Mouse (Mus musculus) heart, adult 9 months (tissue): Measurements from ENCODE around the gene Cab39.
A peak's percentile ranks its signal among the peaks of the same experiment; 100 is the strongest.
"Not testable (repeated sequence)": the region's sequence is repeated elsewhere in the genome, so short reads cannot be mapped to it uniquely, and the experiment has no call there.

ENCODE experiments used
- DNase-seq, 2 experiments: peaks; one replicate each; pipeline ENCODE4 v3.0.0; 2022; ENCODE audit warnings: low spot score in 2 of 2

The Cab39 gene

GRCm38 (mm10) chr1:85790565-85790964 is 2.7 kb upstream of the Cab39 start:
- no peak for DNase-seq

- DNase-seq = no peak
These were observed 1.8 kb upstream of the Cab39 start for GRCm38 (mm10) chr1:85791476-85791875.

GRCm38 (mm10) chr1:85794106-85794771 is 998 bp downstream of the Cab39 start:
- peak; percentile 21 to 30 for DNase-seq

GRCm38 (mm10) chr1:85795196-85795595 is 2.0 kb downstream of the Cab39 start:
- no peak for DNase-seq

GRCm38 (mm10) chr1:85799776-85800175 is 6.5 kb downstream of the Cab39 start:
- DNase-seq = no peak

- no peak for DNase-seq
These were observed 9.3 kb downstream of the Cab39 start for GRCm38 (mm10) chr1:85802517-85802916.

- DNase-seq = no peak
These were observed 11.3 kb downstream of the Cab39 start for GRCm38 (mm10) chr1:85804551-85804950.

- DNase-seq = peak in 1 of 2 experiments; percentile 19
These were observed 16.0 kb downstream of the Cab39 start for GRCm38 (mm10) chr1:85809256-85809655.

- peak in 1 of 2 experiments; percentile 34 for DNase-seq
These were observed 17.1 kb downstream of the Cab39 start for GRCm38 (mm10) chr1:85810343-85810742.

- DNase-seq = no peak
These were observed 17.5 kb downstream of the Cab39 start for GRCm38 (mm10) chr1:85810787-85811186.

- not testable (repeated sequence) for DNase-seq
These were observed 21.0 kb downstream of the Cab39 start for GRCm38 (mm10) chr1:85814213-85814612.

- DNase-seq = no peak
These were observed 24.9 kb downstream of the Cab39 start for GRCm38 (mm10) chr1:85818121-85818520.

GRCm38 (mm10) chr1:85819695-85820094 is 26.5 kb downstream of the Cab39 start:
- no peak for DNase-seq

GRCm38 (mm10) chr1:85822239-85822638 is 29.0 kb downstream of the Cab39 start:
- DNase-seq = no peak

GRCm38 (mm10) chr1:85824905-85825304 is 31.7 kb downstream of the Cab39 start:
- no peak for DNase-seq

- peak in 1 of 2 experiments; percentile 15 for DNase-seq
These were observed 33.9 kb downstream of the Cab39 start for GRCm38 (mm10) chr1:85827166-85827565.

- no peak for DNase-seq
These were observed 35.8 kb downstream of the Cab39 start for GRCm38 (mm10) chr1:85829016-85829415.

GRCm38 (mm10) chr1:85838056-85838455 is 44.8 kb downstream of the Cab39 start:
- DNase-seq = peak in 1 of 2 experiments; percentile 41

- DNase-seq = no peak
These were observed 46.1 kb downstream of the Cab39 start for GRCm38 (mm10) chr1:85839356-85839755.

- DNase-seq = no peak
These were observed 46.5 kb downstream of the Cab39 start for GRCm38 (mm10) chr1:85839790-85840189.

- DNase-seq = no peak
These were observed 47.2 kb downstream of the Cab39 start for GRCm38 (mm10) chr1:85840421-85840820.

GRCm38 (mm10) chr1:85842251-85842650 is 49.0 kb downstream of the Cab39 start:
- DNase-seq = no peak

- DNase-seq = no peak
These were observed 50.1 kb downstream of the Cab39 start for GRCm38 (mm10) chr1:85843291-85843863.

GRCm38 (mm10) chr1:85844981-85845380 is 51.7 kb downstream of the Cab39 start:
- no peak for DNase-seq
